Mouse (Mus musculus) erythroblast, embryonic 14.5 days (primary cell): ENCODE measurements around the gene Fam178b.

Experiments
- GATA1 ChIP-seq: IDR thresholded peaks from 2 replicates; pipeline ENCODE4 v1.6.1; 2012; ENCODE audit warnings: low read length, inconsistent platforms, mixed read lengths
- TAL1 ChIP-seq: IDR thresholded peaks from 3 replicates; pipeline ENCODE4 v1.6.1; 2012; ENCODE audit warnings: low read length, inconsistent platforms, mixed read lengths

- TF ChIP-seq GATA1 = no peak
- no peak for TF ChIP-seq TAL1
Observed at GRCm38 (mm10) chr1:36545845-36546600, 137.0 kb downstream of the Fam178b start.
